Mouse (Mus musculus) stomach, postnatal 0 days (tissue): ENCODE data around the gene Creb3l4. TPM values are rescaled to one million over a fixed set of nuclear protein-coding genes. Genes with fewer than 3 reads are reported as not detected.

Experiments used
- ATAC-seq: fragments of 200-750 bp; cut with Nextera tagmentation; 2 replicates; pipeline ENCODE4 v1.8.0; 2017; ENCODE audit not compliant: low FRiP score, low TSS enrichment
- DNase-seq: peaks from one replicate; pipeline ENCODE4 v3.0.0-alpha.2; 2016; ENCODE audit warnings: low spot score
- H3K27ac ChIP-seq: fragments of 300-500 bp; sonication (generic); replicated peaks from 2 replicates; pipeline ENCODE4 v1.5.1; 2014; ENCODE audit warnings: mild to moderate bottlenecking, control low read depth
- H3K27me3 ChIP-seq: fragments of 300-500 bp; sonication (generic); 2 replicates; pipeline ENCODE4 v1.6.1; 2014; ENCODE audit warnings: low read length; ENCODE audit not compliant: control insufficient read depth, insufficient read depth
- H3K36me3 ChIP-seq: fragments of 300-500 bp; sonication (generic); 2 replicates; pipeline ENCODE4 v1.6.1; 2014; ENCODE audit warnings: low read length, mixed read lengths; ENCODE audit not compliant: control insufficient read depth, insufficient read depth
- H3K4me1 ChIP-seq: fragments of 300-500 bp; sonication (generic); replicated peaks from 2 replicates; pipeline ENCODE4 v1.6.1; 2014; ENCODE audit warnings: antibody characterized with exemption; ENCODE audit not compliant: control insufficient read depth, insufficient read depth
- H3K4me2 ChIP-seq: fragments of 300-500 bp; sonication (generic); replicated peaks from 2 replicates; pipeline ENCODE4 v1.6.1; 2014; ENCODE audit warnings: low read depth, mild to moderate bottlenecking, control low read depth, moderate library complexity
- H3K4me3 ChIP-seq: fragments of 300-500 bp; sonication (generic); 2 replicates; pipeline ENCODE4 v1.5.1; 2014; ENCODE audit warnings: low read depth, low read length, control low read depth
- H3K9ac ChIP-seq: fragments of 300-500 bp; sonication (generic); 2 replicates; pipeline ENCODE4 v1.6.1; 2014; ENCODE audit warnings: mild to moderate bottlenecking, low read length, control low read depth, mixed read lengths
- H3K9me3 ChIP-seq: fragments of 300-500 bp; sonication (generic); 2 replicates; pipeline ENCODE4 v1.6.1; 2016; ENCODE audit warnings: low read length; ENCODE audit not compliant: control insufficient read depth
- CTCF ChIP-seq: IDR thresholded peaks from 2 replicates; pipeline ENCODE4 v1.5.1; 2016; ENCODE audit warnings: antibody characterized with exemption, low read depth, mild to moderate bottlenecking, moderate library complexity
- EP300 ChIP-seq: optimal IDR thresholded peaks from 2 replicates; pipeline ENCODE3; 2016; ENCODE audit warnings: antibody characterized with exemption
- WGBS: fragments of 180-500 bp; shearing (Covaris S2); extraction: QIAGEN DNeasy Blood & Tissue Kit; methylation state at CpG from one replicate; pipeline ENCODE4 v1.1.7; 2014; 5-methylcytosine and 5-hydroxymethylcytosine counted together
- polyA plus RNA-seq: library from polyadenylated mRNA; unstranded; fragments of >200 nt; fragmentation: Nextera tagmentation; extraction: Ambion mirVana; gene quantifications from 2 replicates; pipeline ENCODE4 v1.2.1, GENCODE M21; 2015

Creb3l4 gene
- polyA plus RNA-seq, 1 experiment from 2014 or later = 41.9 TPM

DNA sequence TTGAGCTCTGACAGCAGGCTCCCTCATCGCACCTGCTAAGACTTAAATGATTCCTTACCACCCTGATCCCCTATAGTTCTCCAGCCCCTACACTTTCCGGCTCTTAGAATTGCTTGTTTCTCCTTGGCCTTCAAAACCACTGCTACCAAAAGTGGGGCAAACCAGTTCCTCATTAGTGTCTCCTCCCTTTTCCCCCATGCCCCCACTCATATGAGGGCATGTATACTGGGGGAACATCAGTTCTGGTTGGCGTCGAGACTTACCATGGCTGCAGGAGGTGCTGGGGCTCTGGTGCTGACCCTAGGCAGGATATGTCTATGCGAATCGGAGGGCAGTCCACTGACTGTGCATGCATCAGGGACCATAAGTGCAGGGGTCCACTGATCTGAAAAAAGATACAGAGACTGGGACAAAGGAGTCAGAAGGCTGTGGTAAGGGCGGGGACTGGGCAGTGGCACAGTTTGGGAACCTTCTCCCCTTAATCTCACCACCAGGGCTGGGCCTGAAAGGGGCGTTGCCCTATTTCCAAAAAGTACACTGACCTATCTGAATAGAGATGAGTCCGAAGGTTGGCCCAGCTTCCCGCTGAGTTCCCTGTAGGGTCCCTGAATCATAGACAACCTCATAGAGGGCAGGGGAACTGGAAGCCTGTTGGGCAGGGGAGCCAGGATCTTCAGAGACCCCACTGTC lies 1.5 kb downstream of the Creb3l4 start:
- TF ChIP-seq EP300 (no peak), CTCF (no peak)
- 78% methylated on average over 10 of the region's 10 CpGs for WGBS

DNA sequence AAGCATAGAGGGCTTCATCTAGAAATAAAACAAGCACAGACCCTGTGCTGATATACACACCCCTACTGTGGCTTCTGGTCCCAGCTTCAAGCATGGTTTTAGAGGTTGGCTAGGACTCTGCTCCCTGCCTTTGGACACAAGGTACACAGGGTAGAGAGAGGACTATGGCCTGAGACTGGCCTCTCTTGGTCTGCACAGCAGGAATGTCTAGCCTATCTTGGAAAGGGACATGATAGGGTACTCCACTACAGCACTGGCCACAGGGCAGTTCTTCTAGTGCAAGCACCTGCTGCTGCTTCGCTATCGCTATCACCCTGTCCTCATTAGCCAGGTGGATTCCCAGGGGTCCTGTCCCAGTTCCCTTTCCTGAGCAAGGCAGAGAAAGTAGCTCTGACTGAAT lies 2.1 kb downstream of the Creb3l4 start:
- Histone ChIP-seq H3K36me3 (peaks cover 4% of the 10 kb centered on the region; the same call in 1 of the 2 replicates), H3K4me1 (peaks cover 7% of the 10 kb centered on the region; the same call in 1 of the 2 replicates), H3K27me3 (no peaks in the 10 kb centered on the region), H3K4me2 (no peak overlapping the region), H3K9me3 (no peaks in the 10 kb centered on the region), H3K4me3 (no peak overlapping the region), H3K27ac (0 out of 2 replicates have a peak overlapping the region, but pooled peaks have one; percentile 4), H3K9ac (no peak overlapping the region)
- ATAC-seq (no peak), DNase-seq (no peak)
- TF ChIP-seq EP300 = no peak
- no peak for TF ChIP-seq CTCF
- WGBS = 89% methylated on average over 2 of the region's 2 CpGs

More for the DNA sequence above, 1.5 kb downstream of the Creb3l4 start:
- Histone ChIP-seq H3K9me3 (no peaks in the 10 kb centered on the region), H3K36me3 (peaks cover 3% of the 10 kb centered on the region; the same call in 1 of the 2 replicates), H3K4me3 (peak overlapping the region; percentile 40; the same call in 1 of the 2 replicates), H3K27me3 (no peaks in the 10 kb centered on the region), H3K4me2 (peak overlapping the region; percentile 60), H3K27ac (peak overlapping the region; percentile 4; the same call in 1 of the 2 replicates), H3K4me1 (peaks cover 7% of the 10 kb centered on the region; the same call in 1 of the 2 replicates), H3K9ac (no peak overlapping the region)
- no peak for DNase-seq
- ATAC-seq = no peak

DNA sequence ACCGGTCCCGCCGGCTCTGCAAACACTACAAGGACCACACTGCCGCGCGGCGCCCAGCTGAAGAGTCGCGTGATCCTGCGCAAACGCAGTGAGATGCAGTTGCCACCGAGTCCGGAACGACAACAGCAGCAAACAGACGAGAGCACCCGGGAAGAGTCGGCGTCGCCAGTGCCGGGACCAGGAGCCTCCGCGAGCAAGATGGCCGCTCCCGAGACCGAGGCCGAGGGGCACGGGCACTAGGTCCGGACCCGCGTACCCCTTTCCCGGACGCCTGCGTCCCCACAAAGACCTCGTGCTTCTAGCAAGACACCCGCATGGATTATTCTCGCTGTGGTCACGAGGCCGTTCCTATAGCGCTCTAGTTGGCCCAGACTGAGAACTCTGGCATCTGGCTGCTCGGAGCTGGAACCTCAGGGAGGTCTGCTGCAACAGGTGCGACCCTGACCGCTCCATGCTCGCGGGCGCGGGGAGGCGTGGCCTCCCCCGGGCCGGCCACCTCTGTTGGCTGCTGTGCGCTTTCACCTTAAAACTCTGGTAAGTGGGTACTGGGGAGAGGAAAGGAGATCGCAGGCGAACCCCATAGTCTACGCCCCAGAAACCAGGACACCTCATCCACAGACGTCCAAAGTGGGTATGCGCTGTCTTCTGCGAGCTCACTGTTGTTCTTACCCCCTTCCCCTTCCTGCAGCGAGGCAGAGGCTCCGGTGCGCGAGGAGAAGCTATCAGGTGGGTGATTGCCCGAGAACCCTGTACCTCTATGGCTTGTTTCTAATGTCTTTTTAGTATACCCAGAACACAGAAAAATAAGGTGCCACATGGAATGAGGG lies 11.6 kb downstream of the Creb3l4 start, which contains the start of gene Jtb:
Gene Jtb, plus strand, starts transcription at position 91 of the 827 bp plus-strand sequence.
- no peaks in the 10 kb centered on the region for H3K9me3 ChIP-seq
- peak; percentile 95 for DNase-seq
- peak; percentile 97 for ATAC-seq
- H3K27me3 ChIP-seq = no peaks in the 10 kb centered on the region
- TF ChIP-seq CTCF = no peak; the same call in 1 of the 2 replicates
- peak within 1 kb of the TSS; percentile 78 for H3K9ac ChIP-seq
- peak within 1 kb of the TSS; percentile 63 for H3K4me2 ChIP-seq
- peaks cover 9% of the 10 kb centered on the region for H3K36me3 ChIP-seq
- H3K4me1 ChIP-seq = no peaks in the 10 kb centered on the region
- H3K27ac ChIP-seq = peak within 1 kb of the TSS; percentile 93
- under 1% methylated on average over 61 of the region's 61 CpGs for WGBS
- H3K4me3 ChIP-seq = peak within 1 kb of the TSS; percentile 77

DNA sequence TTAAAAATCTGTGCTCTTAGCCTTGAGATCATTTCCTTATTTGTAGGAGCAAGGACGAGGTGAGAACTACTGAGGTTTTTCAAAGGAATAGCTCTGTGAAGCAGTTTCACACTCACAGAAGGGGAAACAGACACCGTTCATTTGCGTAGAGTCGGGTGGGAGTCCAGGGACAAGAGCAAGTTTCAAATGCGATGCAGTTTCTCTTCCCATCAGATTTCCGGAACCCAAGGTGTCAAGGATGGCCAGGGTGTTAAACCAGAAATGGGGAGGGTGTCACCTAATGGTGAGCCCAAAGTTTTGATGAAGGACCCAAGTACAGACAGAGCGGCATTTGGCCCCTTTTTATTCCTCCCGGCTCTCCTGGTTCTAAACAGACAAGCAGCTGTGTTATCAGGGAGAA lies 12.2 kb downstream of the Creb3l4 start:
- 13% methylated on average over 8 of the region's 8 CpGs for WGBS
- no peaks in the 10 kb centered on the region for H3K4me1 ChIP-seq
- H3K9me3 ChIP-seq = no peaks in the 10 kb centered on the region
- TF ChIP-seq CTCF (no peak), EP300 (no peak)
- peak overlapping the region; percentile 77 for H3K4me3 ChIP-seq
- H3K27ac ChIP-seq = peak overlapping the region; percentile 93; the same call in 1 of the 2 replicates
- 0 out of 2 replicates have a peak overlapping the region, but pooled peaks have one; percentile 23 for H3K9ac ChIP-seq
- ATAC-seq = no peak
- H3K27me3 ChIP-seq = no peaks in the 10 kb centered on the region
- H3K4me2 ChIP-seq = peak overlapping the region; percentile 63
- peaks cover 9% of the 10 kb centered on the region for H3K36me3 ChIP-seq
- no peak for DNase-seq

DNA sequence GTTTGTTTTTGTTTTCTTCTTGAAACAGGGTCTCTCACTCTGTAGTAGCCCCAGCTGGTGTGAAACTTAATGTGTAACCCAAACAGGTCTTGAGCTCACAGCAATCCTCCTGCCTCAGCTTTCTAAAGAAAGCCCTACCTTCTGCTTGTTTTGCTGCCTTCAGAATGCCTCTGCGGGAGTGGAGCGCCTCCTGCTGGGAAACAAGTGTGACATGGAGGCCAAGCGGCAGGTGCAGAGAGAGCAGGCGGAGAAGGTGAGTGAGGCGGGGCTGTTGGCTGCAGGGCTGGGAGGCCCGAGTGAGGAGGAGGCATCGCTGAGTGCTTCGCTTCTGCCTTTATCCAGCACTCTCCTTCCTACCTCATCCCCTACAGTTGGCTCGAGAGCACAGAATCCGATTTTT lies 19.0 kb downstream of the Creb3l4 start:
- H3K27me3 ChIP-seq = no peaks in the 10 kb centered on the region
- H3K4me1 ChIP-seq = no peaks in the 10 kb centered on the region
- ATAC-seq (no peak), DNase-seq (no peak)
- TF ChIP-seq EP300 = no peak
- peak; percentile 34; the same call in 1 of the 2 replicates for TF ChIP-seq CTCF
- H3K27ac ChIP-seq = no peak overlapping the region
- no peak overlapping the region for H3K4me2 ChIP-seq
- H3K36me3 ChIP-seq = no peaks in the 10 kb centered on the region
- no peak overlapping the region for H3K4me3 ChIP-seq
- WGBS = 77% methylated on average over 10 of the region's 10 CpGs
- H3K9ac ChIP-seq = no peak overlapping the region
- H3K9me3 ChIP-seq = no peaks in the 10 kb centered on the region
